Mouse (Mus musculus) gastrocnemius, postnatal 36 days (tissue): ENCODE measurements around the gene Alkbh1. TPM values are rescaled to one million over a fixed set of nuclear protein-coding genes. Genes with fewer than 3 reads are reported as not detected.

Experiments used
- DNase-seq, 2 experiments: peaks; one replicate each; pipeline ENCODE4 v3.0.0; 2022
- intact Hi-C: fragments of 180-260 bp; cut with DNase I; formaldehyde crosslinking; loops from one replicate; pipeline ENCODE4 v1.15.1; 2025
- microRNA-seq, 2 experiments: library from miRNA; unstranded; fragments of <30 nt; microRNA quantifications; one replicate each; pipeline ENCODE4 v1.2.0; 2021
- total RNA-seq, 2 experiments: library from RNA; stranded (reverse); gene quantifications; 2 replicates each; pipeline ENCODE4 v1.2.3; 2021

Gene Alkbh1
- total RNA-seq, 2 experiments from 2014 or later: 3.5 to 6.7 TPM

DNA sequence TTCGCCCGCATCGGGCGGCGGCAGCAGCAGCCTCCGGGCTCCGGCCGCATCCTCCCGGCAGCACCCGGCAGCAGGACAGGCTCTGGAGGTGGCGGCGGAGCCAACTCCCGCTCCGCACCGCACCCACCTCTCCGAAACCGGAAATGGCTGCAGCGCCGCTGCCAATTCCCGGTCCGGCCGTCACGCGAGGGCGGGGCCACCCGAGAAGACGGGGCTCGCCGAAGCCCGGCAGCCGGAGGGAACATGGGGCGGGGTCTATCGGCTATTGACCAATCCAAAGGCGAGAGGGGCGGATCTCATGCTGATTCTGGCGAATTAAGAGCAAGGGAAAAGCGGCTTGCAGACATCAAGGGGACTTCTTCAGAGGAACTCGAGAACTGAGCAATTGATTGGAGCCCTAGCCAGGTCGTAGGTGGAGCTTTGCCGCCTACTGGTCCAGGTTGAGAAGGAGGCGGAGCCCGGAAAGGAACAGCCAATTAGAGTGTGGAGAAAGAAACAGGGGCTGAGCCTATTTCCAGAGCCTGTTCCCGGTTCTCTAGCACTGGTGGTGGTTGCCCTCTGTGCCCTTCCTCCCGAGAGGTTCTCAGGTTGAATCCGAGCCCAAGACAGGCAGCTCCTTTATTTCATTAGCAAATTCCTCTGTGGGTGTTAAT is 55.6 kb downstream of the Alkbh1 start, which contains the start of gene Sptlc2:
Gene Sptlc2 (minus strand): TSS at position 234 of the 653 bp plus-strand sequence.
- peak; percentile 99 for DNase-seq
- intact Hi-C loops: no loop called here

DNA sequence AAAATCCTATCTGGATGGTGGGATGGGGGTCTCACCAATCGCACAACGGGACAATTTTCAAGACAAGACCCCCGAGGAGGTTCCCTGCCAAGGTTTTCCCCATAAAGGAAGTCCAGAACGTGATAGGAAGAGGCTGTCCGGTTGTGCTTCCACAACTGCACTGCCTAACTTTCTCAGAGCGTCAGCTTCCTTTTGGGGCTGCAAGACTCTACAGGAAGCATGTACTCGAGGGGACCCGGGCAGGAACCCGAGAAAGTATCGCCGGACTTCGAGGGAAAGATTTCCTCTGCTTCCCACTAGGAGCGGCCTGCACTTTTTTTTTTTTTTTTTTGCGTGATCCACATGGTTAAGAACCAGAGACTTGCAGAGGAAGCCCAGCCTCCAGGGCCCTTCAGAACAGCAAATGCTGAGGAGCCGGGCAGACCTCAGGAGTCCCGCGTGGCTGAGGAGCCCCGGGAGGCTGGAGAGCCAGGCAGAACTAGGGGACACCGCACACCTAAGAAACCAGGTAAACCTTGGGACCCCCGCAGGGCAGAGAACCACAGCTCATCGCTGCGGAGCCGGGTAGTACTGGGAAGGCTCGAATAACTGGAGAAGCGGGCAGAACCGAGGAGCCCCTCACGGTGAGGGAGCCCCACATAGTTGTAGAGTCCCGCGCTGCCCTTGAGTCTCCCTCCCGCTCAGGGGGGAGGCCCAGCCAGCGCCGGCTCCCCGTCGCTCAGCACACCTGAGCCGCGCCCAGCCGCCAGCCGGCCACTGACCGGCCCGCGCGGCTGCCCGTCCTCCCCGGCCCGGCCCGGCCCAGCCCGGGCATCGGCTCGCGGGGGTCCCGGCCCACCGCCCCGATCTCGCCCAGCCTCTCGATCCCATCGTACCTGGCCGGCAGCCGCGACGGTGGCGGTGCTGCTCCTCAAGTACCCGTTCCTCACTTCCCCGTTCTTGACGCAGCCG is 56.4 kb downstream of the Alkbh1 start:
- intact Hi-C loops: no loop called here
- peak; percentile 5 to 28 for DNase-seq

DNA sequence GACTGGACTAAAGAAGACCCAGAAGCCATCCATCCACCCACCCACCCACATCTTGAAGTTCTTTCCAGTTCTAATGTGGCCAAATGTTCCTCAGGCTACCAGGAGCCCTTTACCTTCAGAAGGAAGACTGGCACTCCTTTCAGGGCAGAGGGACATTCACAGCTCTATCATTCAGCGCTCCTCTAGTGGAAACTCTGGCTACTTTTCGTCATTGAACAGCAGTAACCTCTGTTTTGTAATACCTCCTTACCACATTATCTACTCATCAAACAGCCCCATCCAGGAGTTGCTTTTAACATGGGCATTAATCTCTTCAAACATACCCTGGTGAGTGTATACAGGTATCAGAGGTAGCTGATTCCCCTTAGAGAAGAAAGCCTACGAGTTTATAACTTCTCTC is 58.8 kb downstream of the Alkbh1 start:
- DNase-seq: no peak
- intact Hi-C loops: no loop called here

DNA sequence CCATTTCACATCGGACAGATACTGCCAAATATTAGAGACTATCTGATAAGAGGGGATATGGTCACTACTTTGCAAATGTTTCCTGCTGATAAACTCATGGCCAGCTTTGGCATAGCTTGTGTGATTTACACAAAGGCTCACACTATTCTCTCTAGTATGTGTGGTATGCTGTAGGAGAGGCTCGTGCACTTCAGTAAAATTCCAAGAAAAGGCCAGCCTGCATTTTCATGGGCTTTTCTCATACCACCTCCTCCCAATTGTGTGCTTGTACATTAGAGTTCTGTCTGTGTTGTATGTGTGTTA is 62.5 kb downstream of the Alkbh1 start:
- DNase-seq: no peak
- intact Hi-C loops: no loop called here

DNA sequence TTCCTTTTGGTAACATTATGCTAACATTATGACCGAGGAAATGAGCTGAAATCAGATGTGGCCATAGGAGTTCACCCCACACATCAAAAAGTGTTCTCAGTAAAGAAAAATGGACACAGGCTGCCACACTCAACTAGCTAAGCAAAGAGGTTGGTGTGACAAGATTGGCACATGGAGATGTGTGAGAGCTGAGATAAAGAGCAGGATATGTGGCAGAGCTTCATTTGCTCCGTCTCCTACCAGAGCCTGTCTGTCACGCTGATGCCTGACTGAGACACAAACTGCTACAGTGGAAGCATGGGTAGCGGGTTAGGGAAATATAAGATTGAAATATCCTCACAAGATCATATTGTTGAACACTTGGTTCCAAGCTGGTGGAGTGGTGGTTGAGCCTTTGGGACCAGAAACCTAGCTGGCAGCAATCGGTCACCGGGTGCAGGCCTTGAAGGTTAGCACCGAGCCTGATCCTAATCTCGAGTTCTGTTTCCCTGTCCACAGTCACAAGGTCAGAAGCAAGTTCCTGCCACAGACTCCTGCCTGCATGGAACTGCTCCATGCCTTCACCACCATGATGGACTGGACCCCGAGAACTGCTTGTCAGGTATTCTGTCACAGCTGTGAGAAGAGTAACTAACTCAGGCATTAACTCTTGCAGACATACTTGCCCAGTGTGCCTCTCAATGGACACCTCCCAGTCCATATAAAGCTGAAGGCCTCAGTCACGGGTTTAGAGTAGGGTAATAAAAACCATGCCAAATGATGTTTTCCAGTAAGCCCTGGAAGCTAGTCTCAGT is 63.0 kb downstream of the Alkbh1 start:
- intact Hi-C loops: no loop called here

DNA sequence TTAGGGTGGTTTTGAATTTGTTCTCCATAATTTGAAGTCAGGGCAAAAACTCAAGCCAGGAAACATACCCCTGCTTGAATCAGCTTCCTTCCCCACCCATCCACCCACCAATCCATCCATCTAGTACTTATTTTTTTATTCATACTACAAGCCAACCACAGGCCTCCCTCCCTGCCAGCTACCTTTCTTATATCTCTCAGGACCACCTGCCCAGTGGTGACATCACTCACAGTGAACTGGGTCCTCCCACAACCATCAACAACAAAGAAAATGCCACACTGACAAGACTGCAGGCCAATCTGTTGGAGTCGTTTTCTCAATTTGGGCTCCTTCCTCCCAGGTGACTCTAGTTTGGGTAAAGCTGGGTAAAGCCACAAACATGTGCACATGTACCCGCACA is 64.3 kb downstream of the Alkbh1 start:
- intact Hi-C loops: no loop called here
- no peak for DNase-seq

More for the DNA sequence above, 63.0 kb downstream of the Alkbh1 start:
- no peak for DNase-seq

Small RNA genes lying within 50 kb of the gene (microRNA-seq; reads per million reads assigned to microRNA genes)
- 42.3 to 134 reads per million in 2 experiments for gene Mir3068

Other genes starting within 250 kb of the Alkbh1 start
- not detected for gene Samd15, start 244.3 kb downstream of the Alkbh1 start, total RNA-seq
- gene Tmed8, start 243.6 kb downstream of the Alkbh1 start, total RNA-seq: 1 to 10 TPM; 1.7 to 1.9 TPM
- gene Noxred1, start 205.3 kb downstream of the Alkbh1 start, total RNA-seq: under 1 TPM; 0.33 to 0.47 TPM
- gene Vipas39, start 177.8 kb downstream of the Alkbh1 start, total RNA-seq: 10 to 100 TPM in 1 of 2 experiments, 1 to 10 TPM in 1; 7.3 to 10.1 TPM
- 100 to 1,000 TPM; 117 to 123 TPM for gene Ahsa1, start 177.5 kb downstream of the Alkbh1 start, total RNA-seq
- not detected for gene Ism2, start 144.3 kb downstream of the Alkbh1 start, total RNA-seq
- gene Sptlc2, start 55.7 kb downstream of the Alkbh1 start, total RNA-seq: 10 to 100 TPM in 1 of 2 experiments, 1 to 10 TPM in 1; 9.2 to 10.5 TPM
- 100 to 1,000 TPM; 139 to 146 TPM for gene Slirp, start 121 bp downstream of the Alkbh1 start, total RNA-seq
- 10 to 100 TPM; 39.0 to 47.6 TPM for gene Snw1, start 28.3 kb upstream of the Alkbh1 start, total RNA-seq
- gene Gm5788, start 50.7 kb upstream of the Alkbh1 start, total RNA-seq: not detected
- gene Gm8300, start 70.3 kb upstream of the Alkbh1 start, total RNA-seq: not detected
- gene Oog1, start 158.7 kb upstream of the Alkbh1 start, total RNA-seq: not detected
- gene Gm4027, start 174.9 kb upstream of the Alkbh1 start, total RNA-seq: not detected
- gene Gm16381, start 200.6 kb upstream of the Alkbh1 start, total RNA-seq: not detected